Mouse (Mus musculus): ENCODE results near the gene Serpinc1.
"Not testable (repeated sequence)": the region's sequence is repeated elsewhere in the genome, so short reads cannot be mapped to it uniquely, and the experiment has no call there.

The Serpinc1 gene

GRCm38 (mm10) chr1:161020051-161020450, 41.7 kb downstream of the Serpinc1 start:
- DNase-seq (ENCODE audit: low spot score), result no peak

- DNase-seq (ENCODE audit: low spot score), result no peak
These were observed 47.2 kb downstream of the Serpinc1 start for GRCm38 (mm10) chr1:161025410-161026210.

DNA sequence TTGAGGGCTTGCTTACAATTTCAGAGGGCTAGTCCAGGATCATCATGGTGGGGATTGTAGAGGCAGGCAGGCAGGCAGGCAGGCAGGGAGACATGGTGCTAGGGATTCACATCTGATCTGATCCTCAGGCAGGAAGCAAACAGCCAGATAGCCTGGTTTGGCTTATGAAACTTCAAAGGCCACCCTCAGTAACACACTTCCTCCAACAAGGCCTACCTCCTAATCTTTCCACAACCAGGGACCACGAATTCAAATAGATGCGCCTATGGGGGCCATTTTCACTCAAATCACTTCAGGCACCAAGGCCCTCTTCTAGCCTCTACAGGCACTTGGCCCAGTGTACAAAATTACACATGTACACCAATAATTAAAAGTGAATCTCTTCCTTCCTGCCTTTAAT, 48.8 kb downstream of the Serpinc1 start:
- DNase-seq (ENCODE audit: low spot score), result no peak

- not testable (repeated sequence) for DNase-seq (ENCODE audit: low spot score)
These were observed 50.0 kb downstream of the Serpinc1 start for GRCm38 (mm10) chr1:161028427-161028826.

DNA sequence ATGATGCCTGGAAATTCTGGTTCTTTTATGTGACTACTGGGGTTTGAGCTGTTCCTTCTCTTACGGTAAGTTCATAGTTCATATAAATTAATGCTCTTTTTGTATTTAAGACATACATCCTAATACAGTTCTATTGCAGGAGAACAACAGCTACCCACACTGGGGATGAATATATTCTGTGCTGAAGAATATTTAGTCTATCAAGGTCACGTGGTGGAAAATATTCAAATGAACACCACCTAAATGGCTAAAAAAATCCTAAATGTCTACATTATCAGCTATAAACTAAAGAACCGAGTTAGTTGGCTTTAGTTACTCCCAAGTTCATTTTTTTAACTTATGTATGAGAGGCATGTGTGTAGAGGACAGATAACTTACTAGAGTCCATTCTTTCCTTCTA, 51.7 kb downstream of the Serpinc1 start:
- DNase-seq (ENCODE audit: low spot score), result no peak

DNA sequence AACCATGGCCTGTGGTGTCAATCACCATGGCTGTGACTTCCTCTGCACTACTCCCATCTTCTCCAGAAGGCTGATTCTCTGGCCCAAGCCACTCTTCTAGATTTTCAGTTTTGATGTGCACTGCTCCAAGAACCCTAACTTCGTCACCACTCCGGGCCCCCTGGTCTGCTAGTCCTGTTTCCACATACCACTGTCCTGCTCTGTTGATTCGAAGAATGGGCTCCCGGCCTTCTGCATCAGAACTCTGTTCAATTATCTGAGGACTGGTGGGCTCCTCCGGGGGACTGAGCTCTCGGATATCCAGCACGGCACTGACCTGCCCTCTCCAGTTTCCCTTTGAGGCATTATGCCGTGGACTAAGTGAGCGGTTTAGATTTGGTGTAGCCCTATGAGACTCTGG, 53.5 kb downstream of the Serpinc1 start:
- no peak for DNase-seq (ENCODE audit: low spot score)

- DNase-seq (ENCODE audit: low spot score), result no peak
These were observed 54.0 kb downstream of the Serpinc1 start for GRCm38 (mm10) chr1:161032345-161032744.

DNA sequence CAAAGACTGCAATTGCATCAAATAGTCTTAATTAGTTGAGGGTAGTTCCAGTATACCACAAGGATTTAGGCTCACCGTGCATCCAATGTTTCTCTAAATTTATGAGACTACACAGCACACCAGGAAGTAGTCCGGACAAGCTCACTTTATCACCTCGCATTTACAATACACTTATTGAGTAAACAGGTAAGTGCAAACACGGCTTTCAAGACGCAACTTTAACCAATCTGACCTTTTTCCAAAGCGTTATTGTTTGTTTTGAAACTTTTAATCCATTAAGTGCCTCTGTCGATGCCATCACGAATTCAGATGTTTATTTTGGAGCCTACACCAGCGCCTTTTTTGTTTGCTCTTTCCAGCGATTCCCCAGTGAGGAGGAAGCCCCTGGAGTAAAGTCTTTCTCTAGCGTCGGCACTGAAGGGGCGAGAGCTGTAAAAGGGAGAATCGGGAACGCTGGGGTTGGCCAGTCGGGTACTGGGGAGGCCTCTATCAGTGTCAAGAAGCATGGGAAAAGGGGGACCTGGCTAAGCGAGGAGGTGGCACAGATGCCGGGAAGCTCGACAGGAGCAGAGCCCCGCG, 55.6 kb downstream of the Serpinc1 start:
- DNase-seq (ENCODE audit: low spot score), result no peak

GRCm38 (mm10) chr1:161034435-161035280, 56.3 kb downstream of the Serpinc1 start, which contains the start of gene Zbtb37:
Gene Zbtb37, minus strand, starts transcription at chr1:161034849.
- DNase-seq (ENCODE audit: low spot score), result peak; percentile 98

DNA sequence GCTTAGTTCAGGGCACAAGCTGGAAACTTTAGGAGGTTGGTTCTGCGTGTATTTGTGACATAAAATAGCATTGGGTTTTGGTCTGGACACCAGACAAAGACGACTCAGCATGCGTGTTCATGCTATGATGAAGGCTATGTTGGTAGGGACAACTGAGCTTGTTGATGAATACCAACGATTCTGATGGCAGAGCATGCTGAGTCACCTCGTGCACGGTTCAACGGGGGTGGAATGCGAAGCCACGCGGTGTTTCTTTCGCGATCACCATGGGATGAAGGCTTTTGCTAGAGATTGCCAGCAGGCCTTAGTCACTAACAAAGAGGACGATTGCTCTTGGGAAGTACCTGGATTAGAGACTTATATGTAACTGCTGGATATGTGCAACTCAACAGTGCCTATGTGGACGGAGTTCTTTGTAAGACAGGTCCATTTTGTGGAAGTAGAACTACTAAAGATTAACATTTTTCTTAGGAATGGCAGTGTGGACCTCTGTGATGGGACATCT, 56.9 kb downstream of the Serpinc1 start:
- DNase-seq (ENCODE audit: low spot score), result no peak

DNA sequence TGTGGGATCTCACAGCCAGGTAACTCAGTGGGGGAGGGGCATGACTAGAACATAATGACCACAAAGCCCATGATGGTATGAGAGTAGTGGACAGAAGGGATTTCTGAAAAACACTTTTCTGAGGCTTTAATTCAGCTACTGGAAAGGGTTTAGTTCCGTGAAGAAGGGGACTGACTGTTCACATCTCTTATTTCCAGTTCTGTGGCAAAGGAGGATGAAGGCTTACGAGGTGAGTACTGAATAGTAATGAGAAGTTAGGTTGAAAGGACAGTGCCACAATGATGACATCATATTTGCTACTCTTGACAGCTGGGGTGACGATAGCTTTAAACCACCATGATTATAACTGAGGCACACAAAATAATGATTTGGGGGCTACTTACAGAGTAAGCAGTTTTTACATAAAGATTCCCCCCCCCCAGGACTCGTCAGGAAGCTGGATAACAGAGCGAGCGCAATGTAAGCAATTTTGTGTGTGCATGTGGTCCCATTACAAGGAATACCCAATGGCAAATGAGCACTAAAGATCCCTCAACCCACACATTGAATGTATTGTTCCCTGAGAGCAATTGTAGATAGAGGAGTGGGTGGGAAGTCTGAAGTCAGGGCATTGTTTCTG, 57.5 kb downstream of the Serpinc1 start:
- no peak for DNase-seq (ENCODE audit: low spot score)

GRCm38 (mm10) chr1:161036411-161036841, 58.0 kb downstream of the Serpinc1 start:
- no peak for DNase-seq (ENCODE audit: low spot score)

GRCm38 (mm10) chr1:161037026-161037425, 58.6 kb downstream of the Serpinc1 start:
- DNase-seq (ENCODE audit: low spot score), result no peak

- no peak for DNase-seq (ENCODE audit: low spot score)
These were observed 59.2 kb downstream of the Serpinc1 start for GRCm38 (mm10) chr1:161037599-161037998.

GRCm38 (mm10) chr1:161038004-161038403, 59.6 kb downstream of the Serpinc1 start:
- DNase-seq (ENCODE audit: low spot score), result no peak

GRCm38 (mm10) chr1:161038968-161039721, 60.8 kb downstream of the Serpinc1 start:
- DNase-seq (ENCODE audit: low spot score), result no peak

GRCm38 (mm10) chr1:161039741-161040425, 61.5 kb downstream of the Serpinc1 start:
- no peak for DNase-seq (ENCODE audit: low spot score)

- DNase-seq (ENCODE audit: low spot score), result no peak
These were observed 62.0 kb downstream of the Serpinc1 start for GRCm38 (mm10) chr1:161040426-161040770.

DNA sequence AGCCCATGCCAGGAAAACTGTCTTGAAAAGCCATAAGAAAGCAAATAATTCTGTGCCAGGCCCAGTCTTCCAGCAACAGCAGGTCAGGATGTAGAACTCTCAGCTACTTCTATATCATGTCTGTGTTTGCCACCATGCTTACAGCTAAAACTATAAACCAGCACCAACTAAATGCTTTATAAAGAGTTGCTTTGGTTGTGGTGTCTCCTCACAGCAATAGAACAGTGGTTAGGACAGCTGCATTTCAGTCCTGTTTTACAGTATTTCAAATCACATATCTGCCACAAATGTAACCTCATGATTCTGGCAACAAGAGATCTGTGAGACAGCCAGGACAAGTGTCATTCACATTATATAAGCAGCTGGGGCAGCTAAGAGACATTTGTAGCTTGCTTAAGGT, 62.5 kb downstream of the Serpinc1 start:
- DNase-seq (ENCODE audit: low spot score), result no peak

DNA sequence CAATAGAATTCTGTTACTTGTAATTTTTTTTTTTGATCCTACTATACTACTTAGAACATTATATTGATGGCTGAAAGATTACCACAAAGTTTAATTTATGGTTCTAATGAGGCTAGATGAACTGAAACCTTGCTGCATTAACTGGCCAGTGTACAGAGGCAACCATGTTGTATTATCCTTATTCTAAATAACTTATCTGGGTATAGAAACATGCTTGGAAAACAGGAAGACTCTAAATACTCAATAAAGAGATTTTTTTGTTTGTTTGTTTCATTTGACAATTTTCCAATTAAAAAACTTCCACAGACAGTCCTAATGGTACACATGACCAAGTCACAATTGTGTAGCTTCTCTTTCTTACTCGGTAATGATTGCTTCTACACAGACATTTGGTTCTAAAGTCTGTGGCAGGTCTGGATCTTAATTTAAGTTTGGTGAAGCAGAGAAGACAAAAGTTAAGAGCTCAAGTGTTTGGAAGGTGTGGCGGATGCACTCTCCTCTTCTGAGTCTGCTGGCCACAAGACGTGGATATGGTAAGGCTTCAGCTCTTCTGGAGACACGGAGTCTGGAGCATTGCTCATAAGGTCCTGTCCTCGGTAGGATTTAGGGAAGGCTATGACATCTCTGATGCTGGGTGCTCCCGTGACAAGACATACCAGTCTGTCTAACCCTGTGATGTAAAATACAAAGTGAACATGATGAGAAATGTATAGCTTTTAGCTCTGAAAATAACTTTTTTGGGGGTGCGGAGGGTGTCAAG, 63.1 kb downstream of the Serpinc1 start:
- no peak for DNase-seq (ENCODE audit: low spot score)
